Mouse (Mus musculus) cerebellum, adult 2 months (tissue): ENCODE measurements around the gene Xpo5. TPM values are rescaled to one million over a fixed set of nuclear protein-coding genes. Genes with fewer than 3 reads are reported as not detected.

ENCODE experiments used
- DNase-seq, 2 experiments: peaks; one replicate each; pipeline ENCODE4 v3.0.0; 2021
- H3K27ac ChIP-seq: fragments of 200-500 bp; 2 replicates; pipeline ENCODE4 v1.5.1; 2012; ENCODE audit warnings: low read length, control low read depth, inconsistent platforms; ENCODE audit not compliant: insufficient read depth
- H3K27me3 ChIP-seq: fragments of 200-500 bp; 2 replicates; pipeline ENCODE4 v1.6.1; 2012; ENCODE audit warnings: inconsistent platforms, mild to moderate bottlenecking, low read length, moderate library complexity; ENCODE audit not compliant: control insufficient read depth, insufficient read depth
- H3K4me1 ChIP-seq: fragments of 200-500 bp; 2 replicates; pipeline ENCODE4 v1.6.1; 2011; ENCODE audit warnings: low read length; ENCODE audit not compliant: control insufficient read depth, insufficient read depth
- H3K4me3 ChIP-seq: fragments of 200-500 bp; replicated peaks from 2 replicates; pipeline ENCODE3; 2011; ENCODE audit warnings: mild to moderate bottlenecking, low read depth, low read length, control low read depth; ENCODE audit not compliant: insufficient read depth
- CTCF ChIP-seq: fragments of 200-500 bp; IDR thresholded peaks from 2 replicates; pipeline ENCODE4 v1.5.1; 2011; ENCODE audit warnings: low read depth, mild to moderate bottlenecking, control low read depth, low read length, moderate library complexity, borderline replicate concordance; ENCODE audit not compliant: insufficient read depth
- POLR2A ChIP-seq: fragments of 200-500 bp; IDR thresholded peaks from 2 replicates; pipeline ENCODE4 v1.6.1; 2011; ENCODE audit warnings: low read length, control low read depth, borderline replicate concordance; ENCODE audit not compliant: insufficient read depth
- WGBS: fragments of 180-500 bp; shearing (Covaris S2); methylation state at CpG from one replicate; pipeline ENCODE4 v1.1.7; 2018; 5-methylcytosine and 5-hydroxymethylcytosine counted together
- polyA plus RNA-seq: library from polyadenylated mRNA; depleted of rRNA; stranded (reverse); fragments of >200 nt; gene quantifications from 2 replicates; pipeline ENCODE4 v1.2.3, GENCODE M21; 2012

The Xpo5 gene
- polyA plus RNA-seq, 1 experiment: 39.1 TPM

DNA sequence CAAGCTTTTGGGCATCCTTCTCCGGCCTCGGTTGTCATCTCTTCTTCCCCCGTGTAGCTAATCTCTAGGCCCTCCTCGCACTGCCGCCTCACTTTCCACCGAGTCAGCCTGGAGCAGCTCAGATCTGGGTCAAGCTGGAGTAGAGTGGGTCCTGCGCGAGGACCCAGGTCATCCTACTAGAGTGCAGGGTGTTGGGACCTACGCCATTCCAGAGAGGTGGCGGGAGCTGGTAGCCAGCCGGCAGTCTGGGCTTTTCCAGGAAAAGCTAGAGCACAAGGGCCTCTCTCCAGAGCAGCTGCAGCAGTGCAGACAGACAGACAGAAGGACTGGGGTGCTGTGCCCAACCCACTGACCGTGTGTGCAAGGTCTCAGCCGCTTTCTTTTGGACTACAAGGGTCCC, 39.7 kb downstream of the Xpo5 start:
- Histone ChIP-seq H3K4me1 (peaks cover 5% of the 10 kb centered on the region), H3K4me3 (no peak overlapping the region), H3K27me3 (no peaks in the 10 kb centered on the region), H3K27ac (no peak overlapping the region)
- WGBS: 80% methylated on average over 13 of the region's 13 CpGs
- no peak for DNase-seq
- TF ChIP-seq POLR2A: no peak
- TF ChIP-seq CTCF: no peak

DNA sequence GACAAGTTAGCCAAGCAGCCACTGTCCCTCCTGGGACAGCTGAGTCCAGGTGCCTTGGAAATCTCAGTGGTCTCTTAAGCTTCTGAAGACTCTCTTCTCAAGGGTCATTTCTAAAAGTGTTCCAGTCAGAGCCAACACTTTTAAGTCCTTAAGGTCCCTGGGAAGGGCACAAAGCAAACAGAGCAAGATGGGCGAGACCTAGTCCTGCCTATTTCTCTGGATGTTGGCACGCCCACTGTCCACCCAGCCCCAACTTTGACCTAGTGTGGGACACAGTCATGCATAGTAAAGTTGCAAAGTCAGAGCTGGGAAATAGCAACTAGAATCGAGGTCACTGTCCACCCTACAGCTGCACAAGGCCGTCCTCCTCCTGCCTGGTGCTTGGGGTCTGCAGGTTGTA, 40.4 kb downstream of the Xpo5 start:
- no peak for DNase-seq
- Histone ChIP-seq H3K27ac (no peak overlapping the region), H3K27me3 (no peaks in the 10 kb centered on the region), H3K4me1 (peaks cover 5% of the 10 kb centered on the region), H3K4me3 (no peak overlapping the region)
- WGBS: 87% methylated on average over 4 of the region's 4 CpGs
- TF ChIP-seq POLR2A: no peak
- TF ChIP-seq CTCF: no peak

DNA sequence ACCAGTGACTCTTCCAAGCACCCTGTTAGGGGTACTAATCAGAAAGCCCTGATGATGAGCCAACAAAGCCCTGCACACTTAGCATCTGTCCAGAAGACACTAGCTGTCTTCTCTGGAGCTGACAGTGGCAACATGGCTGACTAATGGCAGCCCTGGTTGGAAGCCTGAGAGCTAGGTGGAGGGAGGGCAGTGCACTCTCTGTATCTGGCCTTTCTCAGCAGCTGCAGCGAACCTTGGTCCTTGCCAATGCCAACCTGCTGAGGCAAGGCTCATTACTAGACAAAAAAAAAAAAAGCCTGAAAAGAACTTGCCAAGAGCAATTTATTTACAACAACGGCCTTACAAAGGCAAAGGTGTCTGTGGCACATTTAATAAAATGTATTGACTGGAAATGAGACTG, 41.0 kb downstream of the Xpo5 start:
- Histone ChIP-seq H3K27me3 (no peaks in the 10 kb centered on the region), H3K4me3 (no peak overlapping the region), H3K4me1 (peaks cover 5% of the 10 kb centered on the region), H3K27ac (no peak overlapping the region)
- DNase-seq: no peak
- TF ChIP-seq POLR2A: no peak
- TF ChIP-seq CTCF: no peak
- 35% methylated on average over 2 of the region's 2 CpGs for WGBS

DNA sequence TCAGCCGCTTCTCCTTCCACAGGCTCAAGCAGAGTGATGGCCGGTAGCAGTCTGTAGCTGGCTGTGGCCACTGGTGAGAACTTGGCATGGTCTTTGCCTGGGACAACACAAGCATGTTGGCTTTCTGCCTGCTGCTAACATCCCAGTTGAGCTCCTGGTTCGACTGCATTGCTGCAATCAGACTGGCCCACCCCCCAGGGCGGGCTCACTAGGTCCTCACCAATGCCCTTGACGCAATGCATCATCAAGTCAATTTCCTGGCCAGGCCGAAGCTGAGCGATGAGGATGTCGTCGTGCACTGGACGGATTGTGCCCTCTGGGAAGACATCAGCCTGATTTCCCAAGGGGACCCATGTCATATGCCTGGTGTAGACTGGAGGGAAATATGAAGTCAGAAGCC, 42.0 kb downstream of the Xpo5 start:
- no peak for TF ChIP-seq CTCF
- no peak for TF ChIP-seq POLR2A
- 34% methylated on average over 10 of the region's 10 CpGs for WGBS

DNA sequence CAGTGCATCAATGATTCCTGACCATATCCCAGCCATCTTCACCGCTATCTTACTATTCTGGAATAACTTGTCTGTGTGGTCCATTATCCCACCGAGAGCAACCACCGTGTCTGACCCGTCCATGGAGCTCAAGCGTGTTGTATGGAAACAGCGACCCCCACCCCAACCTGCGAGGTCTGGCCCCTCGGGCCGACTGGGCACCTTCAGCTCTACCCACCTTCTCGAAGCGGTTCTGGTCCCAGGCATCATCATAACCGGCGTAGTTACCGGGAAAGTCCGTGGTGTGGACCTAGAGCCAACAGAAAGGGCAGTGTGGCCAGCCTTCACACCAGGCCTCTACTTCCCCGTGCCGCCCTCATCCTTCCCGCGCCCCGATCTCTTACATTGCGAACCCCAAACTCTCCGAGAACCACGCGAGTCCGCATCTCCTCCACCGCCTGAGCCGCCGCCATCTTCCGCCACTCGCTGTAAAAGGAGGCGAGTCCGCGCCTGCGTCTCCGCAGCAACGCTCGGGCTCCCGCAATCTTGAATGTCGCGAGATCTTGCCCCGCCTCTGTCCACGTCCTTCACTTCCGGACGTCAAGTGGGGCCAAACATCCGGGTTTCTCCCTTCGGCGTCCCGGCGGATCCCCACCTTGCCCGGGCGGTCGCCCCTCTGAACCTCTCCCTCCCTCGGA, 45.1 kb downstream of the Xpo5 start, which contains the start of the genes Polr1c and Yipf3:
Polr1c (minus strand) TSS at position 543 of the 677 bp plus-strand sequence.
Yipf3 (plus strand) TSS at position 569 of the 677 bp plus-strand sequence.
- WGBS: under 1% methylated on average over 53 of the region's 53 CpGs
- Histone ChIP-seq H3K4me3 (peak within 1 kb of the TSS; percentile 94), H3K27ac (peak within 1 kb of the TSS; percentile 67), H3K27me3 (no peaks in the 10 kb centered on the region), H3K4me1 (peaks cover 9% of the 10 kb centered on the region)
- peak; percentile 95 for DNase-seq
- TF ChIP-seq CTCF (no peak), POLR2A (peak; percentile 90)

More for the DNA sequence above, 42.0 kb downstream of the Xpo5 start:
- Histone ChIP-seq H3K27me3 (no peaks in the 10 kb centered on the region), H3K27ac (no peak overlapping the region), H3K4me1 (peaks cover 9% of the 10 kb centered on the region), H3K4me3 (no peak overlapping the region)
- peak; percentile 25 to 26 for DNase-seq

DNA sequence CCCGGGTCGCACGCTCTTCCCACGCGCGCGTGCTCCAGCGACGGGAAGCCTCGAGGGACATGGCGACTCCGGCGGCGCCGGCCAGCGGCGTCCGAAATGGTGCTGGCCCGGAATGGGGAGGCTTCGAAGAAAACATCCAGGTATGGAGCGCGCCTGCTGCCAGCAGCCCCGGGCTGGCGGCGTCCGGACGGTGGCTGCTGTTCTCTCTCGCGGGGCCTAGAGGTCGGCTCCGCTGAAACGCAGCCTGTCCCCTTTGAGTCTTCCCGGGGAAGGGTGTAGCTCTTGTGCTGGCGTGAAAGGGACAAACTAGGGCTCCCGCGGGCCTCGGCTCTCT, 45.6 kb downstream of the Xpo5 start:
- H3K27me3 ChIP-seq: no peaks in the 10 kb centered on the region
- peak overlapping the region; percentile 94 for H3K4me3 ChIP-seq
- TF ChIP-seq CTCF: no peak
- TF ChIP-seq POLR2A: no peak
- H3K4me1 ChIP-seq: peaks cover 9% of the 10 kb centered on the region
- under 1% methylated on average over 37 of the region's 37 CpGs for WGBS
- no peak for DNase-seq
- H3K27ac ChIP-seq: peak overlapping the region; percentile 67

DNA sequence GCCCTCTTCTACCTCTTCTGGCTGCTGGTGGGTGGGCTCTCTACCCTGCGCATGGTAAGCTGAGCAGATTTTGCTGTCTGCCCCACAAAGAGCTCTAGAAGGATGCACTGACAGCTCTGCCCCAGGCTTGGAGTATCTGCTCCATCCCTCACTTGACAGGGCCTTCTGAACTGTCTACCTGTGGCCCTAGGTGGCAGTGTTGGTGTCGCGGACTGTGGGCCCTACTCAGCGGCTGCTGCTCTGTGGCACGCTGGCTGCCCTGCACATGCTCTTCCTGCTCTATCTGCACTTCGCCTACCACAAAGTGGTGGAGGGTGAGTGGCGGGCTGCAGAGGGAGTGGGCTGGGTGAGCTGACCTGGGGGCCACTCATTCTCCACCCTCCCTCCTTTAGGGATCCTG, 48.6 kb downstream of the Xpo5 start:
- Histone ChIP-seq H3K4me1 (peaks cover 19% of the 10 kb centered on the region), H3K27me3 (no peaks in the 10 kb centered on the region), H3K4me3 (no peak overlapping the region), H3K27ac (no peak overlapping the region)
- WGBS: 71% methylated on average over 7 of the region's 7 CpGs
- no peak for TF ChIP-seq POLR2A
- TF ChIP-seq CTCF: 0 out of 2 replicates have a peak, but pooled peaks have one; percentile 13
- DNase-seq: peak in 1 of 2 experiments; percentile 29
